Mouse (Mus musculus): ENCODE data around the gene Ermard. TPM values are rescaled to one million over a fixed set of nuclear protein-coding genes. Genes with fewer than 3 reads are reported as not detected.
"Not testable (repeated sequence)": the region's sequence is repeated elsewhere in the genome, so short reads cannot be mapped to it uniquely, and the experiment has no call there.

Gene Ermard
- polyA plus RNA-seq, 2 experiments: 59.9 to 93.8 TPM

DNA sequence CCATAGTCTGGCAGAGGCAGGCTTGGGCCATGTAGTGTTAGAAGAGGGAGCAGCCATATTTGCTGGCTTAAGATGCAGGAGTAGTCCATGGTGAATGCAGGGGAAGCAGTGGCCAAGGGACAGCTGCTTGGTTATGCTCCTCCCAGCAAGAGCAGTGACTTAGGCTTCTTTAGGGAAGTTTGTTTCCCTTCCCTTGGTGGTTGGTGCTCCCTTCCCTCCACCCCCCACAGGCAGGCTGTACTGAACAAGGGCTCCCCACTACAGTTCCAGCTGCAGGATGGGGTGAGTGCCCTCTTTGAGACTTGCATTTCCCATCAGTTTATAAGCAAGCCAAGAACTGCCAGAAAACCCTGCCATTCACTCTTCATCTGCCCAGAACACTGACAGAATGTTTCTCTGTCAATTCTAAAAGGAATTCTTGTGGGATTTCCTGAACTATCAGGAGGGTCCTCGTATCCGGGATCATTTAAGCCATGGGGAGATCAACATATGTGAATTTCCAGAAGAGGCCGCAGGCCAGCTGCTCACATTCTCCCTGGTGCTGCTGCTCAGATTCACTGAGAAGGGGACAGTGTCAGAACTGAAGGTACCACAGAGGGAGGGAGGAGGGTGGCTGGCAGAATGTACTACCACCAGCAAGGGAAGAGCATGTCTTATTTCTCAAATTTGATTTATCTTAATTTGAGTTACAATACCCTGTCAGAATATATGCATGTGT, 19.3 kb upstream of the Ermard start:
- not testable (repeated sequence) for H3K27me3 ChIP-seq (ENCODE audit: control insufficient read depth, insufficient read depth, low read length); H3K9ac ChIP-seq (ENCODE audit: low read depth, low read length, severe bottlenecking); H3K4me3 ChIP-seq (replicated peaks; ENCODE audit: low read length); H3K9me3 ChIP-seq (ENCODE audit: control insufficient read depth, low read length); DNase-seq (ENCODE audit: low spot score); H3K4me1 ChIP-seq (ENCODE audit: control insufficient read depth, insufficient read depth, low read length); ATAC-seq (ENCODE audit: low FRiP score, low read depth); H3K36me3 ChIP-seq (ENCODE audit: control insufficient read depth, insufficient read depth, low read length); H3K27ac ChIP-seq (replicated peaks; ENCODE audit: low read depth, low read length); H3K4me2 ChIP-seq (replicated peaks; ENCODE audit: low read depth, low read length, severe bottlenecking)
- WGBS: 74% methylated on average over 3 of the region's 3 CpGs

- H3K27me3 ChIP-seq (ENCODE audit: control insufficient read depth, insufficient read depth, low read length); H3K4me1 ChIP-seq (ENCODE audit: control insufficient read depth, insufficient read depth, low read length); H3K9ac ChIP-seq (ENCODE audit: low read depth, low read length, severe bottlenecking); H3K9me3 ChIP-seq (ENCODE audit: control insufficient read depth, low read length); H3K27ac ChIP-seq (replicated peaks; ENCODE audit: low read depth, low read length); H3K4me3 ChIP-seq (replicated peaks; ENCODE audit: low read length); H3K4me2 ChIP-seq (replicated peaks; ENCODE audit: low read depth, low read length, severe bottlenecking); H3K36me3 ChIP-seq (ENCODE audit: control insufficient read depth, insufficient read depth, low read length); DNase-seq (ENCODE audit: low spot score): not testable (repeated sequence)
- peak; percentile 80 for ATAC-seq (ENCODE audit: low FRiP score, low read depth)
- no CpG with 5 or more reads among the region's 97 CpGs for WGBS
Measured at GRCm38 (mm10) chr17:15023878-15024492, 17.0 kb upstream of the Ermard start.

- H3K36me3 ChIP-seq (ENCODE audit: control insufficient read depth, insufficient read depth, low read length); H3K27ac ChIP-seq (replicated peaks; ENCODE audit: low read depth, low read length); H3K27me3 ChIP-seq (ENCODE audit: control insufficient read depth, insufficient read depth, low read length); DNase-seq (ENCODE audit: low spot score); H3K4me1 ChIP-seq (ENCODE audit: control insufficient read depth, insufficient read depth, low read length); H3K4me3 ChIP-seq (replicated peaks; ENCODE audit: low read length); H3K9ac ChIP-seq (ENCODE audit: low read depth, low read length, severe bottlenecking); H3K4me2 ChIP-seq (replicated peaks; ENCODE audit: low read depth, low read length, severe bottlenecking); H3K9me3 ChIP-seq (ENCODE audit: control insufficient read depth, low read length): not testable (repeated sequence)
- peak; percentile 93 for ATAC-seq (ENCODE audit: low FRiP score, low read depth)
- no CpG with 5 or more reads among the region's 48 CpGs for WGBS
Measured at GRCm38 (mm10) chr17:15024502-15025193, 16.4 kb upstream of the Ermard start.

GRCm38 (mm10) chr17:15025513-15025912, 15.5 kb upstream of the Ermard start:
- ATAC-seq (ENCODE audit: low FRiP score, low read depth): not testable (repeated sequence)
- no CpG with 5 or more reads among the region's 6 CpGs for WGBS

GRCm38 (mm10) chr17:15031414-15031813, 9.6 kb upstream of the Ermard start:
- H3K4me3 ChIP-seq (replicated peaks; ENCODE audit: low read length); H3K9me3 ChIP-seq (ENCODE audit: control insufficient read depth, low read length); DNase-seq (ENCODE audit: low spot score); H3K9ac ChIP-seq (ENCODE audit: low read depth, low read length, severe bottlenecking); H3K36me3 ChIP-seq (ENCODE audit: control insufficient read depth, insufficient read depth, low read length); H3K27me3 ChIP-seq (ENCODE audit: control insufficient read depth, insufficient read depth, low read length); H3K27ac ChIP-seq (replicated peaks; ENCODE audit: low read depth, low read length); H3K4me2 ChIP-seq (replicated peaks; ENCODE audit: low read depth, low read length, severe bottlenecking); H3K4me1 ChIP-seq (ENCODE audit: control insufficient read depth, insufficient read depth, low read length); ATAC-seq (ENCODE audit: low FRiP score, low read depth): not testable (repeated sequence)
- no CpG with 5 or more reads among the region's 4 CpGs for WGBS

More at GRCm38 (mm10) chr17:15025513-15025912, 15.5 kb upstream of the Ermard start:
- not testable (repeated sequence) for DNase-seq (ENCODE audit: low spot score); H3K4me1 ChIP-seq (ENCODE audit: control insufficient read depth, insufficient read depth, low read length); H3K9me3 ChIP-seq (ENCODE audit: control insufficient read depth, low read length); H3K27ac ChIP-seq (replicated peaks; ENCODE audit: low read depth, low read length); H3K4me3 ChIP-seq (replicated peaks; ENCODE audit: low read length); H3K27me3 ChIP-seq (ENCODE audit: control insufficient read depth, insufficient read depth, low read length); H3K9ac ChIP-seq (ENCODE audit: low read depth, low read length, severe bottlenecking); H3K4me2 ChIP-seq (replicated peaks; ENCODE audit: low read depth, low read length, severe bottlenecking); H3K36me3 ChIP-seq (ENCODE audit: control insufficient read depth, insufficient read depth, low read length)

- not testable (repeated sequence) for H3K27me3 ChIP-seq (ENCODE audit: control insufficient read depth, insufficient read depth, low read length); H3K36me3 ChIP-seq (ENCODE audit: control insufficient read depth, insufficient read depth, low read length); H3K4me3 ChIP-seq (replicated peaks; ENCODE audit: low read length); H3K9ac ChIP-seq (ENCODE audit: low read depth, low read length, severe bottlenecking); H3K4me1 ChIP-seq (ENCODE audit: control insufficient read depth, insufficient read depth, low read length); H3K9me3 ChIP-seq (ENCODE audit: control insufficient read depth, low read length); DNase-seq (ENCODE audit: low spot score); H3K4me2 ChIP-seq (replicated peaks; ENCODE audit: low read depth, low read length, severe bottlenecking); ATAC-seq (ENCODE audit: low FRiP score, low read depth); H3K27ac ChIP-seq (replicated peaks; ENCODE audit: low read depth, low read length)
- no CpG with 5 or more reads among the region's 3 CpGs for WGBS
Measured at GRCm38 (mm10) chr17:15040455-15040854, 553 bp upstream of the Ermard start.

- DNase-seq (ENCODE audit: low spot score); H3K27me3 ChIP-seq (ENCODE audit: control insufficient read depth, insufficient read depth, low read length); H3K9ac ChIP-seq (ENCODE audit: low read depth, low read length, severe bottlenecking); H3K27ac ChIP-seq (replicated peaks; ENCODE audit: low read depth, low read length); ATAC-seq (ENCODE audit: low FRiP score, low read depth); H3K36me3 ChIP-seq (ENCODE audit: control insufficient read depth, insufficient read depth, low read length); H3K4me3 ChIP-seq (replicated peaks; ENCODE audit: low read length); H3K4me2 ChIP-seq (replicated peaks; ENCODE audit: low read depth, low read length, severe bottlenecking); H3K9me3 ChIP-seq (ENCODE audit: control insufficient read depth, low read length); H3K4me1 ChIP-seq (ENCODE audit: control insufficient read depth, insufficient read depth, low read length): not testable (repeated sequence)
- no CpG with 5 or more reads among the region's 1 CpGs for WGBS
Measured at GRCm38 (mm10) chr17:15050338-15050737, 9.3 kb downstream of the Ermard start.

- DNase-seq (ENCODE audit: low spot score); H3K9ac ChIP-seq (ENCODE audit: low read depth, low read length, severe bottlenecking): not testable (repeated sequence)
Measured at GRCm38 (mm10) chr17:15052766-15053165, 11.8 kb downstream of the Ermard start.

More at GRCm38 (mm10) chr17:15052766-15053165, 11.8 kb downstream of the Ermard start:
- not testable (repeated sequence) for H3K36me3 ChIP-seq (ENCODE audit: control insufficient read depth, insufficient read depth, low read length); H3K4me3 ChIP-seq (replicated peaks; ENCODE audit: low read length); H3K9me3 ChIP-seq (ENCODE audit: control insufficient read depth, low read length); H3K4me2 ChIP-seq (replicated peaks; ENCODE audit: low read depth, low read length, severe bottlenecking); H3K27me3 ChIP-seq (ENCODE audit: control insufficient read depth, insufficient read depth, low read length); H3K27ac ChIP-seq (replicated peaks; ENCODE audit: low read depth, low read length); ATAC-seq (ENCODE audit: low FRiP score, low read depth); H3K4me1 ChIP-seq (ENCODE audit: control insufficient read depth, insufficient read depth, low read length)
- 67% methylated on average over 1 of the region's 1 CpGs for WGBS

All from limb, embryonic 14.5 days (tissue).